Mouse (Mus musculus) limb, embryonic 15.5 days (tissue): ENCODE results near the gene Eid2. TPM values are rescaled to one million over a fixed set of nuclear protein-coding genes. Genes with fewer than 3 reads are reported as not detected.

Source experiments
- ATAC-seq: fragments of 200-750 bp; cut with Nextera tagmentation; 2 replicates; pipeline ENCODE4 v1.8.0; 2017; ENCODE audit warnings: low read depth, moderate TSS enrichment; ENCODE audit not compliant: insufficient number of reproducible peaks, low FRiP score, low TSS enrichment
- H3K27ac ChIP-seq: fragments of 300-500 bp; sonication (generic); 2 replicates; pipeline ENCODE4 v1.5.1; 2015; ENCODE audit warnings: moderate library complexity, mild to moderate bottlenecking, inconsistent platforms
- H3K27me3 ChIP-seq: fragments of 300-500 bp; sonication (generic); 2 replicates; pipeline ENCODE4 v1.6.1; 2015; ENCODE audit warnings: inconsistent platforms
- H3K36me3 ChIP-seq: fragments of 300-500 bp; sonication (generic); 2 replicates; pipeline ENCODE4 v1.6.1; 2015; ENCODE audit warnings: inconsistent platforms
- H3K4me1 ChIP-seq: fragments of 300-500 bp; sonication (generic); 2 replicates; pipeline ENCODE4 v1.6.1; 2015; ENCODE audit warnings: inconsistent platforms
- H3K4me2 ChIP-seq: fragments of 300-500 bp; sonication (generic); 2 replicates; pipeline ENCODE4 v1.6.1; 2015; ENCODE audit warnings: mild to moderate bottlenecking, inconsistent platforms
- H3K4me3 ChIP-seq: fragments of 300-500 bp; sonication (generic); 2 replicates; pipeline ENCODE4 v1.5.1; 2015; ENCODE audit warnings: mild to moderate bottlenecking, inconsistent platforms
- H3K9ac ChIP-seq: fragments of 300-500 bp; sonication (generic); 2 replicates; pipeline ENCODE4 v1.6.1; 2015; ENCODE audit warnings: inconsistent platforms
- H3K9me3 ChIP-seq: fragments of 300-500 bp; sonication (generic); 2 replicates; pipeline ENCODE4 v1.6.1; 2016; ENCODE audit warnings: inconsistent platforms
- WGBS: fragments of 180-500 bp; shearing (Covaris S2); methylation state at CpG from one replicate; pipeline ENCODE4 v1.1.7; 2015; 5-methylcytosine and 5-hydroxymethylcytosine counted together
- polyA plus RNA-seq: library from polyadenylated mRNA; unstranded; fragments of >200 nt; fragmentation: Nextera tagmentation; extraction: Ambion mirVana; gene quantifications from 2 replicates; pipeline ENCODE4 v1.2.1, GENCODE M21; 2015

The Eid2 gene
- polyA plus RNA-seq, 1 experiment from 2014 or later = 3.5 TPM

- peak overlapping the region; percentile 94 for H3K4me3 ChIP-seq
- no peaks in the 10 kb centered on the region for H3K9me3 ChIP-seq
- ATAC-seq = peak; percentile 61
- H3K36me3 ChIP-seq = peaks cover 28% of the 10 kb centered on the region
- peak overlapping the region; percentile 97 for H3K9ac ChIP-seq
- peak overlapping the region; percentile 91 for H3K27ac ChIP-seq
- peaks cover 10% of the 10 kb centered on the region for H3K4me1 ChIP-seq
- H3K27me3 ChIP-seq = no peaks in the 10 kb centered on the region
- H3K4me2 ChIP-seq = peak overlapping the region; percentile 68
- under 1% methylated on average over 60 of the region's 62 CpGs for WGBS
Measured at GRCm38 (mm10) chr7:28268042-28268531, 406 bp downstream of the Eid2 start.

GRCm38 (mm10) chr7:28268576-28268975 is 895 bp downstream of the Eid2 start:
- H3K27ac ChIP-seq = peak overlapping the region; percentile 91
- WGBS = 26% methylated on average over 16 of the region's 16 CpGs
- peaks cover 10% of the 10 kb centered on the region for H3K4me1 ChIP-seq
- no peaks in the 10 kb centered on the region for H3K27me3 ChIP-seq
- H3K9me3 ChIP-seq = no peaks in the 10 kb centered on the region
- H3K9ac ChIP-seq = peak overlapping the region; percentile 97
- peak overlapping the region; percentile 68 for H3K4me2 ChIP-seq
- no peak for ATAC-seq
- peak overlapping the region; percentile 94 for H3K4me3 ChIP-seq
- H3K36me3 ChIP-seq = peaks cover 30% of the 10 kb centered on the region

- H3K9me3 ChIP-seq = no peaks in the 10 kb centered on the region
- peaks cover 10% of the 10 kb centered on the region for H3K4me1 ChIP-seq
- 91% methylated on average over 12 of the region's 12 CpGs for WGBS
- no peaks in the 10 kb centered on the region for H3K27me3 ChIP-seq
- H3K36me3 ChIP-seq = peaks cover 34% of the 10 kb centered on the region
- H3K4me3 ChIP-seq = no peak overlapping the region; the same call in 1 of the 2 replicates
- ATAC-seq = no peak
- H3K4me2 ChIP-seq = peak overlapping the region; percentile 68; the same call in 1 of the 2 replicates
- no peak overlapping the region for H3K9ac ChIP-seq
- no peak overlapping the region for H3K27ac ChIP-seq
Measured at GRCm38 (mm10) chr7:28269355-28269754, 1.7 kb downstream of the Eid2 start.

GRCm38 (mm10) chr7:28271761-28272160 is 4.1 kb downstream of the Eid2 start:
- Histone ChIP-seq H3K4me1 (peaks cover 10% of the 10 kb centered on the region), H3K27me3 (no peaks in the 10 kb centered on the region), H3K27ac (no peak overlapping the region), H3K36me3 (peaks cover 34% of the 10 kb centered on the region), H3K9me3 (no peaks in the 10 kb centered on the region), H3K4me2 (no peak overlapping the region), H3K4me3 (no peak overlapping the region), H3K9ac (no peak overlapping the region)
- WGBS = 74% methylated on average over 3 of the region's 3 CpGs
- no peak for ATAC-seq

- Histone ChIP-seq H3K4me2 (no peak overlapping the region), H3K9me3 (no peaks in the 10 kb centered on the region), H3K9ac (no peak overlapping the region), H3K4me1 (peaks cover 10% of the 10 kb centered on the region), H3K27ac (no peak overlapping the region), H3K27me3 (no peaks in the 10 kb centered on the region), H3K4me3 (peak overlapping the region; percentile 77; the same call in 1 of the 2 replicates), H3K36me3 (peaks cover 15% of the 10 kb centered on the region; the same call in 1 of the 2 replicates)
- 57% methylated on average over 8 of the region's 8 CpGs for WGBS
- no peak for ATAC-seq
Measured at GRCm38 (mm10) chr7:28277237-28277614, 9.5 kb downstream of the Eid2 start.

GRCm38 (mm10) chr7:28277615-28278278 is 10.1 kb downstream of the Eid2 start, which contains the start of gene Eid2b:
Eid2b (plus strand) TSS chr7:28277739.
- WGBS = 2% methylated on average over 68 of the region's 68 CpGs
- H3K9ac ChIP-seq = peak within 1 kb of the TSS; percentile 69
- H3K36me3 ChIP-seq = peaks cover 9% of the 10 kb centered on the region; the same call in 1 of the 2 replicates
- peaks cover 10% of the 10 kb centered on the region for H3K4me1 ChIP-seq
- peak within 1 kb of the TSS; percentile 82 for H3K27ac ChIP-seq
- peak within 1 kb of the TSS; percentile 77 for H3K4me3 ChIP-seq
- H3K9me3 ChIP-seq = no peaks in the 10 kb centered on the region
- H3K4me2 ChIP-seq = peak within 1 kb of the TSS; percentile 81
- no peaks in the 10 kb centered on the region for H3K27me3 ChIP-seq
- peak; percentile 69 for ATAC-seq

GRCm38 (mm10) chr7:28278279-28278652 is 10.6 kb downstream of the Eid2 start:
- Histone ChIP-seq H3K4me2 (peak overlapping the region; percentile 81), H3K9ac (peak overlapping the region; percentile 69), H3K36me3 (0 out of 2 replicates have a peak, but pooled peaks cover 4% of the 10 kb centered on the region), H3K4me3 (peak overlapping the region; percentile 77), H3K27me3 (no peaks in the 10 kb centered on the region), H3K9me3 (no peaks in the 10 kb centered on the region), H3K27ac (no peak overlapping the region), H3K4me1 (peaks cover 10% of the 10 kb centered on the region)
- ATAC-seq = no peak
- 84% methylated on average over 7 of the region's 7 CpGs for WGBS

- Histone ChIP-seq H3K4me1 (peaks cover 10% of the 10 kb centered on the region), H3K4me2 (no peak overlapping the region), H3K9me3 (no peaks in the 10 kb centered on the region), H3K9ac (no peak overlapping the region), H3K27me3 (peaks cover 3% of the 10 kb centered on the region; the same call in 1 of the 2 replicates), H3K36me3 (no peaks in the 10 kb centered on the region), H3K27ac (no peak overlapping the region), H3K4me3 (no peak overlapping the region)
- ATAC-seq = no peak
- whole genome bisulfite sequencing = 83% methylated on average over 7 of the region's 7 CpGs
Measured at GRCm38 (mm10) chr7:28280630-28281029, 12.9 kb downstream of the Eid2 start.

- Histone ChIP-seq H3K4me2 (peak overlapping the region; percentile 48), H3K9ac (no peak overlapping the region), H3K27ac (no peak overlapping the region), H3K4me3 (peak overlapping the region; percentile 26), H3K4me1 (peaks cover 20% of the 10 kb centered on the region), H3K27me3 (peaks cover 81% of the 10 kb centered on the region), H3K9me3 (no peaks in the 10 kb centered on the region), H3K36me3 (no peaks in the 10 kb centered on the region)
- ATAC-seq = no peak
- under 1% methylated on average over 16 of the region's 18 CpGs for WGBS
Measured at GRCm38 (mm10) chr7:28290165-28290564, 22.5 kb downstream of the Eid2 start.

GRCm38 (mm10) chr7:28290638-28291590 is 23.2 kb downstream of the Eid2 start, which contains the start of gene Selenov:
Selenov (minus strand) TSS chr7:28291186.
- Histone ChIP-seq H3K36me3 (no peaks in the 10 kb centered on the region), H3K9me3 (no peaks in the 10 kb centered on the region), H3K27ac (no peak within 1 kb of the TSS), H3K27me3 (peaks cover 85% of the 10 kb centered on the region), H3K9ac (no peak within 1 kb of the TSS), H3K4me1 (peaks cover 20% of the 10 kb centered on the region), H3K4me2 (peak within 1 kb of the TSS; percentile 48), H3K4me3 (peak within 1 kb of the TSS; percentile 26)
- ATAC-seq = no peak
- WGBS = 2% methylated on average over 52 of the region's 52 CpGs

- ATAC-seq = no peak
- H3K4me1 ChIP-seq = peaks cover 23% of the 10 kb centered on the region
- peaks cover 95% of the 10 kb centered on the region for H3K27me3 ChIP-seq
Measured at GRCm38 (mm10) chr7:28294481-28294880, 26.8 kb downstream of the Eid2 start.

More at GRCm38 (mm10) chr7:28294481-28294880, 26.8 kb downstream of the Eid2 start:
- H3K27ac ChIP-seq = no peak overlapping the region
- H3K4me3 ChIP-seq = peak overlapping the region; percentile 46
- H3K9ac ChIP-seq = peak overlapping the region; percentile 26; the same call in 1 of the 2 replicates
- H3K9me3 ChIP-seq = no peaks in the 10 kb centered on the region
- no peaks in the 10 kb centered on the region for H3K36me3 ChIP-seq
- 3% methylated on average over 61 of the region's 63 CpGs for WGBS
- peak overlapping the region; percentile 76 for H3K4me2 ChIP-seq
